Mouse (Mus musculus) forebrain, embryonic 12.5 days (tissue): ENCODE data around the gene Otogl. TPM values are rescaled to one million over a fixed set of nuclear protein-coding genes. Genes with fewer than 3 reads are reported as not detected.

Source experiments
- ATAC-seq: fragments of 200-750 bp; cut with Nextera tagmentation; 2 replicates; pipeline ENCODE4 v1.8.0; 2017; ENCODE audit warnings: moderate TSS enrichment; ENCODE audit not compliant: low FRiP score
- H3K27ac ChIP-seq: fragments of 300-500 bp; sonication (generic); 2 replicates; pipeline ENCODE4 v1.5.1; 2016; ENCODE audit warnings: mild to moderate bottlenecking
- H3K27me3 ChIP-seq: fragments of 300-500 bp; sonication (generic); 2 replicates; pipeline ENCODE4 v1.6.1; 2016; ENCODE audit warnings: mild to moderate bottlenecking
- H3K36me3 ChIP-seq: fragments of 300-500 bp; sonication (generic); replicated peaks from 2 replicates; pipeline ENCODE4 v1.6.1; 2016; ENCODE audit warnings: mild to moderate bottlenecking
- H3K4me1 ChIP-seq: fragments of 300-500 bp; sonication (generic); 2 replicates; pipeline ENCODE4 v1.6.1; 2016
- H3K4me2 ChIP-seq: fragments of 300-500 bp; sonication (generic); 2 replicates; pipeline ENCODE4 v1.6.1; 2016; ENCODE audit warnings: mild to moderate bottlenecking, moderate library complexity
- H3K4me3 ChIP-seq: fragments of 300-500 bp; sonication (generic); replicated peaks from 2 replicates; pipeline ENCODE4 v1.5.1; 2016; ENCODE audit warnings: mild to moderate bottlenecking
- H3K9ac ChIP-seq: fragments of 300-500 bp; sonication (generic); 2 replicates; pipeline ENCODE4 v1.6.1; 2016; ENCODE audit warnings: mild to moderate bottlenecking
- H3K9me3 ChIP-seq: fragments of 300-500 bp; sonication (generic); 2 replicates; pipeline ENCODE4 v1.6.1; 2016
- WGBS: fragments of 180-500 bp; shearing (Covaris S2); methylation state at CpG from one replicate; pipeline ENCODE4 v1.1.7; 2016; 5-methylcytosine and 5-hydroxymethylcytosine counted together
- polyA plus RNA-seq: library from polyadenylated mRNA; unstranded; fragments of >200 nt; fragmentation: Nextera tagmentation; extraction: Ambion mirVana; gene quantifications from 2 replicates; pipeline ENCODE4 v1.2.1, GENCODE M21; 2016

Otogl gene
- polyA plus RNA-seq, 1 experiment from 2014 or later: not detected

GRCm38 (mm10) chr10:107933527-107933926 is 21.6 kb upstream of the Otogl start:
- Histone ChIP-seq H3K27me3 (no peaks in the 10 kb centered on the region), H3K9me3 (no peaks in the 10 kb centered on the region), H3K4me3 (no peak overlapping the region), H3K4me1 (peaks cover 3% of the 10 kb centered on the region; the same call in 1 of the 2 replicates), H3K4me2 (no peak overlapping the region), H3K36me3 (no peaks in the 10 kb centered on the region), H3K9ac (no peak overlapping the region), H3K27ac (no peak overlapping the region)
- 91% methylated on average over 1 of the region's 1 CpGs for WGBS
- no peak for ATAC-seq

- H3K27ac ChIP-seq: 0 out of 2 replicates have a peak overlapping the region, but pooled peaks have one; percentile 31
- no peak for ATAC-seq
- H3K4me3 ChIP-seq: no peak overlapping the region
- WGBS: 50% methylated on average over 10 of the region's 10 CpGs
- H3K36me3 ChIP-seq: no peaks in the 10 kb centered on the region
- H3K27me3 ChIP-seq: no peaks in the 10 kb centered on the region
- no peaks in the 10 kb centered on the region for H3K9me3 ChIP-seq
- H3K4me2 ChIP-seq: no peak overlapping the region
- H3K4me1 ChIP-seq: peaks cover 3% of the 10 kb centered on the region; the same call in 1 of the 2 replicates
- H3K9ac ChIP-seq: no peak overlapping the region
Measured at GRCm38 (mm10) chr10:107931833-107932828, 20.2 kb upstream of the Otogl start.

- ATAC-seq: no peak
- 76% methylated on average over 7 of the region's 7 CpGs for WGBS
- peaks cover 3% of the 10 kb centered on the region; the same call in 1 of the 2 replicates for H3K4me1 ChIP-seq
- H3K27me3 ChIP-seq: no peaks in the 10 kb centered on the region
- H3K9me3 ChIP-seq: no peaks in the 10 kb centered on the region
- H3K27ac ChIP-seq: no peak overlapping the region
- no peak overlapping the region for H3K4me3 ChIP-seq
- H3K36me3 ChIP-seq: no peaks in the 10 kb centered on the region
- H3K9ac ChIP-seq: no peak overlapping the region
- no peak overlapping the region for H3K4me2 ChIP-seq
Measured at GRCm38 (mm10) chr10:107930471-107931021, 18.6 kb upstream of the Otogl start.

- no peaks in the 10 kb centered on the region for H3K9me3 ChIP-seq
- no peaks in the 10 kb centered on the region for H3K36me3 ChIP-seq
- no peak overlapping the region for H3K4me2 ChIP-seq
- H3K4me3 ChIP-seq: no peak overlapping the region
- no peaks in the 10 kb centered on the region for H3K27me3 ChIP-seq
- no peak overlapping the region for H3K27ac ChIP-seq
- no peak overlapping the region for H3K9ac ChIP-seq
- H3K4me1 ChIP-seq: no peaks in the 10 kb centered on the region
- no peak for ATAC-seq
Measured at GRCm38 (mm10) chr10:107925306-107925705, 13.4 kb upstream of the Otogl start.

- H3K4me3 ChIP-seq: no peak overlapping the region
- 72% methylated on average over 2 of the region's 2 CpGs for WGBS
- no peak for ATAC-seq
- H3K4me2 ChIP-seq: no peak overlapping the region
- H3K9me3 ChIP-seq: no peaks in the 10 kb centered on the region
- no peaks in the 10 kb centered on the region for H3K4me1 ChIP-seq
- no peak overlapping the region for H3K9ac ChIP-seq
- no peaks in the 10 kb centered on the region for H3K36me3 ChIP-seq
- no peak overlapping the region for H3K27ac ChIP-seq
- no peaks in the 10 kb centered on the region for H3K27me3 ChIP-seq
Measured at GRCm38 (mm10) chr10:107923860-107924259, 11.9 kb upstream of the Otogl start.

GRCm38 (mm10) chr10:107922750-107923149 is 10.8 kb upstream of the Otogl start:
- H3K4me2 ChIP-seq: no peak overlapping the region
- no peaks in the 10 kb centered on the region for H3K27me3 ChIP-seq
- no peak overlapping the region for H3K9ac ChIP-seq
- H3K27ac ChIP-seq: no peak overlapping the region
- 36% methylated on average over 1 of the region's 1 CpGs for WGBS
- H3K36me3 ChIP-seq: no peaks in the 10 kb centered on the region
- no peak for ATAC-seq
- no peak overlapping the region for H3K4me3 ChIP-seq
- no peaks in the 10 kb centered on the region for H3K4me1 ChIP-seq
- no peaks in the 10 kb centered on the region for H3K9me3 ChIP-seq

- Histone ChIP-seq H3K27me3 (no peaks in the 10 kb centered on the region), H3K27ac (no peak overlapping the region), H3K36me3 (no peaks in the 10 kb centered on the region), H3K4me1 (no peaks in the 10 kb centered on the region), H3K4me2 (no peak overlapping the region), H3K9ac (no peak overlapping the region), H3K9me3 (no peaks in the 10 kb centered on the region), H3K4me3 (no peak overlapping the region)
- ATAC-seq: no peak
- WGBS: 73% methylated on average over 1 of the region's 1 CpGs
Measured at GRCm38 (mm10) chr10:107921549-107921948, 9.6 kb upstream of the Otogl start.

- no peak overlapping the region for H3K9ac ChIP-seq
- no peaks in the 10 kb centered on the region for H3K9me3 ChIP-seq
- no peak overlapping the region for H3K27ac ChIP-seq
- 88% methylated on average over 1 of the region's 1 CpGs for WGBS
- no peaks in the 10 kb centered on the region for H3K4me1 ChIP-seq
- H3K36me3 ChIP-seq: no peaks in the 10 kb centered on the region
- no peak for ATAC-seq
- H3K4me2 ChIP-seq: no peak overlapping the region
- H3K4me3 ChIP-seq: no peak overlapping the region
- H3K27me3 ChIP-seq: no peaks in the 10 kb centered on the region
Measured at GRCm38 (mm10) chr10:107921134-107921533, 9.2 kb upstream of the Otogl start.

GRCm38 (mm10) chr10:107913013-107913412 is 1.1 kb upstream of the Otogl start:
- Histone ChIP-seq H3K4me3 (no peak overlapping the region), H3K36me3 (no peaks in the 10 kb centered on the region), H3K27me3 (no peaks in the 10 kb centered on the region), H3K4me2 (no peak overlapping the region), H3K9me3 (no peaks in the 10 kb centered on the region), H3K4me1 (no peaks in the 10 kb centered on the region), H3K27ac (no peak overlapping the region), H3K9ac (no peak overlapping the region)
- 83% methylated on average over 2 of the region's 2 CpGs for WGBS
- ATAC-seq: no peak

GRCm38 (mm10) chr10:107906453-107906852 is 5.5 kb downstream of the Otogl start:
- Histone ChIP-seq H3K4me3 (no peak overlapping the region), H3K27me3 (no peaks in the 10 kb centered on the region), H3K4me1 (no peaks in the 10 kb centered on the region), H3K9ac (no peak overlapping the region), H3K9me3 (no peaks in the 10 kb centered on the region), H3K4me2 (no peak overlapping the region), H3K36me3 (no peaks in the 10 kb centered on the region), H3K27ac (no peak overlapping the region)
- ATAC-seq: no peak
- WGBS: 87% methylated on average over 10 of the region's 10 CpGs

GRCm38 (mm10) chr10:107905274-107906034 is 6.5 kb downstream of the Otogl start:
- 0 out of 2 replicates have a peak, but pooled peaks have one; percentile 41 for ATAC-seq
- WGBS: 88% methylated on average over 7 of the region's 7 CpGs
- H3K27me3 ChIP-seq: no peaks in the 10 kb centered on the region

GRCm38 (mm10) chr10:107901958-107902357 is 10.0 kb downstream of the Otogl start:
- no peak overlapping the region for H3K4me3 ChIP-seq
- no peak for ATAC-seq
- H3K27ac ChIP-seq: no peak overlapping the region
- no peak overlapping the region for H3K4me2 ChIP-seq
- 87% methylated on average over 8 of the region's 8 CpGs for WGBS
- H3K27me3 ChIP-seq: no peaks in the 10 kb centered on the region
- H3K4me1 ChIP-seq: no peaks in the 10 kb centered on the region
- no peak overlapping the region for H3K9ac ChIP-seq
- no peaks in the 10 kb centered on the region for H3K36me3 ChIP-seq
- H3K9me3 ChIP-seq: no peaks in the 10 kb centered on the region

More at GRCm38 (mm10) chr10:107905274-107906034, 6.5 kb downstream of the Otogl start:
- Histone ChIP-seq H3K4me2 (no peak overlapping the region), H3K4me3 (no peak overlapping the region), H3K9me3 (no peaks in the 10 kb centered on the region), H3K9ac (no peak overlapping the region), H3K27ac (no peak overlapping the region), H3K4me1 (no peaks in the 10 kb centered on the region), H3K36me3 (no peaks in the 10 kb centered on the region)
